Mouse (Mus musculus): ENCODE results near the gene Myo9b. TPM values are rescaled to one million over a fixed set of nuclear protein-coding genes. Genes with fewer than 3 reads are reported as not detected.
A peak's percentile ranks its signal among the peaks of the same experiment; 100 is the strongest.

Gene Myo9b
- polyA plus RNA-seq, 1 experiment from 2014 or later, result 14.1 TPM

- Histone ChIP-seq H3K36me3 (ENCODE audit: control insufficient read depth, insufficient read depth, low read length) (peaks cover 4% of the 10 kb centered on the region; the same call in 1 of the 2 replicates), H3K4me1 (ENCODE audit: control insufficient read depth, insufficient read depth, low read length) (peaks cover 41% of the 10 kb centered on the region), H3K9ac (ENCODE audit: low read length) (peak overlapping the region; percentile 39), H3K27ac (ENCODE audit: low read depth, low read length) (peak overlapping the region; percentile 55; the same call in 1 of the 2 replicates), H3K27me3 (ENCODE audit: control insufficient read depth, insufficient read depth, low read length) (no peaks in the 10 kb centered on the region), H3K4me2 (peak overlapping the region; percentile 45), H3K4me3 (ENCODE audit: low read depth, low read length) (peak overlapping the region; percentile 17), H3K9me3 (ENCODE audit: control insufficient read depth, low read length) (no peaks in the 10 kb centered on the region)
- ATAC-seq (ENCODE audit: low FRiP score), result peak; percentile 12; the same call in 1 of the 2 replicates
- DNase-seq (ENCODE audit: low spot score, missing footprints), result peak; percentile 92
- 6% methylated on average over 74 of the region's 74 CpGs for whole genome bisulfite sequencing
Observed at GRCm38 (mm10) chr8:71375581-71376422, 103.3 kb downstream of the Myo9b start.

- no peaks in the 10 kb centered on the region for H3K27me3 ChIP-seq (ENCODE audit: control insufficient read depth, insufficient read depth, low read length)
- peak overlapping the region; percentile 45 for H3K4me2 ChIP-seq
- peaks cover 41% of the 10 kb centered on the region for H3K4me1 ChIP-seq (ENCODE audit: control insufficient read depth, insufficient read depth, low read length)
- H3K36me3 ChIP-seq (ENCODE audit: control insufficient read depth, insufficient read depth, low read length), result peaks cover 4% of the 10 kb centered on the region; the same call in 1 of the 2 replicates
- ATAC-seq (ENCODE audit: low FRiP score) (no peak), DNase-seq (ENCODE audit: low spot score, missing footprints) (no peak)
- WGBS, result 48% methylated on average over 8 of the region's 8 CpGs
- H3K27ac ChIP-seq (ENCODE audit: low read depth, low read length), result no peak overlapping the region
- no peak overlapping the region for H3K4me3 ChIP-seq (ENCODE audit: low read depth, low read length)
- H3K9ac ChIP-seq (ENCODE audit: low read length), result peak overlapping the region; percentile 39; the same call in 1 of the 2 replicates
- H3K9me3 ChIP-seq (ENCODE audit: control insufficient read depth, low read length), result no peaks in the 10 kb centered on the region
Observed at GRCm38 (mm10) chr8:71376423-71377030, 104.0 kb downstream of the Myo9b start.

DNA sequence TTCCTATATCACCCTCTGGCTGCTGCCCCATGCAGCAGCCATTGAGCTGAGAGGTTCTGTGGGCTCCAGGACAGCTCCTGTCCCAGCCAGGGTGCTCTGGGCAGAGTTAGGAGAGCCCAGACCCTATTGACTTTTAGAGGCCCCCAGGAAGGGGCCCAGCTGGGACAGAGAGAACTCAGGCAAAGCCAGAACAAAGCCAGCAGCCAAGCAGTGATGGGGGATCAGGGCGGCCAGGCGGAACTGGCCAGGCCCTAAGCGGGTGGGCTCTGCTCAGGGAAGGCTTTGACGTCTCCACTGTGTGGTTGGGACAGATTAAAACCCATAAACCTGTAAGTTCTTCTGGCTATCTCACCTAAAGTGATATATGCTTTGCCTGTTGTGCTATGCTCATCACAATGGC, 106.5 kb downstream of the Myo9b start:
- DNase-seq (ENCODE audit: low spot score, missing footprints), result peak; percentile 87
- WGBS, result 16% methylated on average over 4 of the region's 4 CpGs
- peak overlapping the region; percentile 90 for H3K9ac ChIP-seq (ENCODE audit: low read length)
- H3K4me1 ChIP-seq (ENCODE audit: control insufficient read depth, insufficient read depth, low read length), result peaks cover 51% of the 10 kb centered on the region
- no peaks in the 10 kb centered on the region for H3K27me3 ChIP-seq (ENCODE audit: control insufficient read depth, insufficient read depth, low read length)
- H3K36me3 ChIP-seq (ENCODE audit: control insufficient read depth, insufficient read depth, low read length), result peaks cover 4% of the 10 kb centered on the region; the same call in 1 of the 2 replicates
- H3K27ac ChIP-seq (ENCODE audit: low read depth, low read length), result peak overlapping the region; percentile 63
- H3K4me2 ChIP-seq, result peak overlapping the region; percentile 98
- no peaks in the 10 kb centered on the region for H3K9me3 ChIP-seq (ENCODE audit: control insufficient read depth, low read length)
- H3K4me3 ChIP-seq (ENCODE audit: low read depth, low read length), result peak overlapping the region; percentile 89
- no peak for ATAC-seq (ENCODE audit: low FRiP score)

- peak overlapping the region; percentile 63 for H3K27ac ChIP-seq (ENCODE audit: low read depth, low read length)
- H3K9me3 ChIP-seq (ENCODE audit: control insufficient read depth, low read length), result no peaks in the 10 kb centered on the region
- H3K4me2 ChIP-seq, result peak overlapping the region; percentile 98
- no peaks in the 10 kb centered on the region for H3K27me3 ChIP-seq (ENCODE audit: control insufficient read depth, insufficient read depth, low read length)
- 4% methylated on average over 3 of the region's 3 CpGs for WGBS
- DNase-seq (ENCODE audit: low spot score, missing footprints) (peak; percentile 87), ATAC-seq (ENCODE audit: low FRiP score) (no peak)
- peak overlapping the region; percentile 90 for H3K9ac ChIP-seq (ENCODE audit: low read length)
- H3K36me3 ChIP-seq (ENCODE audit: control insufficient read depth, insufficient read depth, low read length), result peaks cover 4% of the 10 kb centered on the region; the same call in 1 of the 2 replicates
- H3K4me1 ChIP-seq (ENCODE audit: control insufficient read depth, insufficient read depth, low read length), result peaks cover 51% of the 10 kb centered on the region
- H3K4me3 ChIP-seq (ENCODE audit: low read depth, low read length), result peak overlapping the region; percentile 89
Observed at GRCm38 (mm10) chr8:71379512-71380075, 107.1 kb downstream of the Myo9b start.

GRCm38 (mm10) chr8:71380178-71381171, 108.0 kb downstream of the Myo9b start:
- ATAC-seq (ENCODE audit: low FRiP score) (no peak), DNase-seq (ENCODE audit: low spot score, missing footprints) (peak; percentile 93)
- under 1% methylated on average over 71 of the region's 72 CpGs for WGBS
- H3K27ac ChIP-seq (ENCODE audit: low read depth, low read length), result peak overlapping the region; percentile 91
- peak overlapping the region; percentile 89 for H3K4me3 ChIP-seq (ENCODE audit: low read depth, low read length)
- H3K36me3 ChIP-seq (ENCODE audit: control insufficient read depth, insufficient read depth, low read length), result peaks cover 4% of the 10 kb centered on the region; the same call in 1 of the 2 replicates
- peak overlapping the region; percentile 98 for H3K4me2 ChIP-seq
- peak overlapping the region; percentile 90 for H3K9ac ChIP-seq (ENCODE audit: low read length)
- no peaks in the 10 kb centered on the region for H3K27me3 ChIP-seq (ENCODE audit: control insufficient read depth, insufficient read depth, low read length)
- H3K4me1 ChIP-seq (ENCODE audit: control insufficient read depth, insufficient read depth, low read length), result peaks cover 50% of the 10 kb centered on the region
- H3K9me3 ChIP-seq (ENCODE audit: control insufficient read depth, low read length), result no peaks in the 10 kb centered on the region

- DNase-seq (ENCODE audit: low spot score, missing footprints) (peak; percentile 98), ATAC-seq (ENCODE audit: low FRiP score) (peak; percentile 25)
- Histone ChIP-seq H3K27me3 (ENCODE audit: control insufficient read depth, insufficient read depth, low read length) (no peaks in the 10 kb centered on the region), H3K36me3 (ENCODE audit: control insufficient read depth, insufficient read depth, low read length) (peaks cover 4% of the 10 kb centered on the region; the same call in 1 of the 2 replicates), H3K27ac (ENCODE audit: low read depth, low read length) (peak within 1 kb of the TSS; percentile 91), H3K9me3 (ENCODE audit: control insufficient read depth, low read length) (no peaks in the 10 kb centered on the region), H3K4me2 (peak within 1 kb of the TSS; percentile 98), H3K9ac (ENCODE audit: low read length) (peak within 1 kb of the TSS; percentile 90), H3K4me3 (ENCODE audit: low read depth, low read length) (peak within 1 kb of the TSS; percentile 89), H3K4me1 (ENCODE audit: control insufficient read depth, insufficient read depth, low read length) (peaks cover 40% of the 10 kb centered on the region)
- WGBS, result under 1% methylated on average over 57 of the region's 89 CpGs
Observed at GRCm38 (mm10) chr8:71381421-71381970, 109.0 kb downstream of the Myo9b start, which contains the start of gene Nr2f6. Nr2f6 (minus strand) TSS chr8:71381960.

GRCm38 (mm10) chr8:71381971-71382961, 109.8 kb downstream of the Myo9b start:
- ATAC-seq (ENCODE audit: low FRiP score) (peak; percentile 88), DNase-seq (ENCODE audit: low spot score, missing footprints) (peak; percentile 99)
- H3K4me2 ChIP-seq, result peak overlapping the region; percentile 98
- peaks cover 35% of the 10 kb centered on the region for H3K4me1 ChIP-seq (ENCODE audit: control insufficient read depth, insufficient read depth, low read length)
- H3K27ac ChIP-seq (ENCODE audit: low read depth, low read length), result peak overlapping the region; percentile 91
- H3K9ac ChIP-seq (ENCODE audit: low read length), result peak overlapping the region; percentile 90
- H3K9me3 ChIP-seq (ENCODE audit: control insufficient read depth, low read length), result no peaks in the 10 kb centered on the region
- under 1% methylated on average over 76 of the region's 80 CpGs for WGBS
- H3K27me3 ChIP-seq (ENCODE audit: control insufficient read depth, insufficient read depth, low read length), result no peaks in the 10 kb centered on the region
- peak overlapping the region; percentile 89 for H3K4me3 ChIP-seq (ENCODE audit: low read depth, low read length)
- H3K36me3 ChIP-seq (ENCODE audit: control insufficient read depth, insufficient read depth, low read length), result peaks cover 4% of the 10 kb centered on the region; the same call in 1 of the 2 replicates
